ENCODE assay signal across 17 mouse cellular contexts in genomic region chr16:38700392-38701162, GRCm38 (mm10). TPM values are rescaled to one million over a fixed set of nuclear protein-coding genes. Genes with fewer than 3 reads are reported as not detected.
A peak's percentile ranks its signal among the peaks of the same experiment; 100 is the strongest.
DNase-seq lines count a peak whose midpoint lies in the region; TF ChIP-seq lines count a peak whose summit lies in the region.
"Had no signal": no experiment of that assay in that cellular context is flagged by ENCODE, and none has a peak within 500 bp of the region (broad histone marks: within the 10 kb centered on the region; RNA-seq: fewer than 3 reads in every experiment).

No protein-coding gene starts in this region.

- no peaks in the 10 kb centered on the region for H3K9me3 ChIP-seq in limb, embryonic 10.5 days (replicated peaks)
- H3K9me3 ChIP-seq: forebrain, embryonic 15.5 days; G1E; lung, embryonic 15.5 days; neural tube, embryonic 13.5 days had no signal

- peak overlapping the region; percentile 46 for H3K4me3 ChIP-seq in gastrocnemius, adult 2 months
- no peak overlapping the region for H3K4me3 ChIP-seq in testis, adult 2 months (ENCODE audit: control insufficient read depth, low read depth, low read length)
- no peak overlapping the region for H3K4me3 ChIP-seq in limb, embryonic 10.5 days
- no peak overlapping the region for H3K4me3 ChIP-seq in cerebellum, adult 2 months (replicated peaks; ENCODE audit: insufficient read depth, low read depth, low read length)
- no peak overlapping the region for H3K4me3 ChIP-seq in kidney, adult 2 months (ENCODE audit: insufficient read depth, low read depth, low read length)
- H3K4me3 ChIP-seq: forebrain, embryonic 15.5 days; lung, embryonic 15.5 days; neural tube, embryonic 13.5 days had no signal

- no peaks in the 10 kb centered on the region for H3K27me3 ChIP-seq in testis, adult 2 months (ENCODE audit: control insufficient read depth, insufficient read depth, low read length)
- no peaks in the 10 kb centered on the region for H3K27me3 ChIP-seq in limb, embryonic 10.5 days (ENCODE audit: low read depth, poor library complexity, severe bottlenecking)
- no peaks in the 10 kb centered on the region for H3K27me3 ChIP-seq in cerebellum, adult 2 months (ENCODE audit: control insufficient read depth, insufficient read depth, low read length)
- H3K27me3 ChIP-seq in kidney, adult 2 months (replicated peaks; ENCODE audit: control insufficient read depth, insufficient read depth, low read length) = no peaks in the 10 kb centered on the region
- H3K27me3 ChIP-seq: forebrain, embryonic 15.5 days; lung, embryonic 15.5 days; neural tube, embryonic 13.5 days had no signal

- WGBS in limb, embryonic 10.5 days = 86% methylated on average over 16 of the region's 16 CpGs
- WGBS in cerebellum, adult 2 months = 77% methylated on average over 16 of the region's 16 CpGs
- WGBS in kidney, adult 2 months = 74% methylated on average over 16 of the region's 16 CpGs

- TF ChIP-seq CTCF in gastrocnemius, adult 2 months (IDR thresholded peaks at IDR 0.05) = no peak
- no peak for TF ChIP-seq CTCF in testis, adult 2 months (IDR thresholded peaks at IDR 0.05; ENCODE audit: control insufficient read depth, insufficient read depth, insufficient replicate concordance, low read depth, low read length)
- no peak for TF ChIP-seq CTCF in cerebellum, adult 2 months (IDR thresholded peaks at IDR 0.05; ENCODE audit: borderline replicate concordance, insufficient read depth, low read depth, low read length)
- no peak for TF ChIP-seq CTCF in kidney, adult 2 months (conservative IDR thresholded peaks at IDR 0.05; ENCODE audit: insufficient read depth, insufficient read length, low read depth, low read length)

- peak overlapping the region; percentile 40 for H3K27ac ChIP-seq in gastrocnemius, adult 2 months
- no peak overlapping the region for H3K27ac ChIP-seq in testis, adult 2 months (ENCODE audit: control insufficient read depth, insufficient read depth, low read depth, low read length)
- H3K27ac ChIP-seq in limb, embryonic 10.5 days = peak overlapping the region; percentile 58; the same call in 1 of the 2 replicates
- no peak overlapping the region for H3K27ac ChIP-seq in cerebellum, adult 2 months (ENCODE audit: insufficient read depth, low read length)
- H3K27ac ChIP-seq in kidney, adult 2 months (ENCODE audit: insufficient read depth, low read depth, low read length) = no peak overlapping the region

- peaks cover 2% of the 10 kb centered on the region; the same call in 1 of the 2 replicates for H3K4me1 ChIP-seq in testis, adult 2 months (ENCODE audit: control insufficient read depth, insufficient read depth, low read length)
- peaks cover 30% of the 10 kb centered on the region for H3K4me1 ChIP-seq in limb, embryonic 10.5 days
- no peaks in the 10 kb centered on the region for H3K4me1 ChIP-seq in cerebellum, adult 2 months (ENCODE audit: control insufficient read depth, insufficient read depth, low read length)
- no peaks in the 10 kb centered on the region for H3K4me1 ChIP-seq in kidney, adult 2 months (ENCODE audit: control insufficient read depth, insufficient read depth, low read length)

- intact Hi-C loops in gastrocnemius, adult 2 months (cut with DNase I) = loop anchor here (10.0 kb wide), 1 partner anchor 66 kb away; no protein-coding TSS in a partner anchor
- intact Hi-C loops in gastrocnemius, postnatal 36 days (cut with DNase I) = loop anchor here (10.0 kb wide), 1 partner anchor 66 kb away; no protein-coding TSS in a partner anchor

- H3K36me3 ChIP-seq in testis, adult 2 months (ENCODE audit: control insufficient read depth, insufficient read depth, low read length) = no peaks in the 10 kb centered on the region
- H3K36me3 ChIP-seq in limb, embryonic 10.5 days = no peaks in the 10 kb centered on the region
- H3K36me3 ChIP-seq in kidney, adult 2 months (ENCODE audit: control insufficient read depth, insufficient read depth, low read length) = no peaks in the 10 kb centered on the region
- H3K36me3 ChIP-seq: forebrain, embryonic 15.5 days; G1E; neural tube, embryonic 13.5 days had no signal

- TF ChIP-seq POLR2A in testis, adult 2 months (IDR thresholded peaks at IDR 0.05; ENCODE audit: control insufficient read depth, low read depth, low read length) = 0 out of 2 replicates have a peak, but pooled peaks have one; percentile 17
- TF ChIP-seq POLR2A in cerebellum, adult 2 months (IDR thresholded peaks at IDR 0.05; ENCODE audit: borderline replicate concordance, insufficient read depth, low read length) = no peak
- no peak for TF ChIP-seq POLR2A in kidney, adult 2 months (IDR thresholded peaks at IDR 0.05; ENCODE audit: low read depth, low read length)

- peak; percentile 34 for DNase-seq in gastrocnemius, adult 2 months
- DNase-seq in gastrocnemius, postnatal 36 days = no peak
- no peak for DNase-seq in testis, postnatal 10 days (ENCODE audit: low spot score)
- no peak for DNase-seq in limb, embryonic 10.5 days (ENCODE audit: low spot score)
- DNase-seq in cerebellum, adult 2 months = no peak
- no peak for DNase-seq in kidney, adult 2 months
- DNase-seq in frontal cortex, postnatal 10 days (ENCODE audit: low spot score in 2 of 2) = no peak
- DNase-seq: B cell, adult 2 months; cerebellum, postnatal 36 days; kidney, postnatal 10 days; retina, postnatal 1 day; thymus, adult 2 months had no signal

RNA-seq across cellular contexts. Expression of gene Arhgap31, which starts 12.5 kb away (rescaled TPM):
- 10 to 100 TPM; 11.9 to 18.6 TPM for total RNA-seq in gastrocnemius, adult 2 months (2021)
- 10 to 100 TPM; 12.3 to 12.4 TPM for total RNA-seq in gastrocnemius, postnatal 36 days (2021)
- 1.9 and 2.6 TPM in 2 replicates for polyA plus RNA-seq in testis, adult 2 months (2012; rRNA removed)
- 6.3 and 6.7 TPM in 2 replicates for polyA plus RNA-seq in limb, embryonic 10.5 days (2016; fragmentation: Nextera tagmentation; extraction: Ambion mirVana)
- polyA plus RNA-seq in cerebellum, adult 2 months (2012; rRNA removed) = 17.3 and 17.8 TPM in 2 replicates
- 5.8 and 6.9 TPM in 2 replicates for polyA plus RNA-seq in kidney, adult 2 months (2012; rRNA removed)

RNA-seq across cellular contexts. Expression of gene B4galt4, which starts 41.5 kb away (rescaled TPM):
- total RNA-seq in gastrocnemius, adult 2 months (2021) = 1 to 10 TPM; 3.3 to 7.0 TPM
- 1 to 10 TPM; 3.8 to 4.4 TPM for total RNA-seq in gastrocnemius, postnatal 36 days (2021)
- 0.72 and 0.91 TPM in 2 replicates for polyA plus RNA-seq in testis, adult 2 months (2012; rRNA removed)
- polyA plus RNA-seq in limb, embryonic 10.5 days (2016; fragmentation: Nextera tagmentation; extraction: Ambion mirVana) = 19.2 and 23.0 TPM in 2 replicates
- polyA plus RNA-seq in cerebellum, adult 2 months (2012; rRNA removed) = 18.0 and 19.9 TPM in 2 replicates
- 5.0 and 5.4 TPM in 2 replicates for polyA plus RNA-seq in kidney, adult 2 months (2012; rRNA removed)
- total RNA-seq: G1E had no signal
- polyA plus RNA-seq: G1E had no signal

Comparison
In these comparisons a context has a peak if more than half of its experiments do, and no peak if none do; other contexts are left out.
1. H3K27ac ChIP-seq: peak in gastrocnemius, adult 2 months (single experiment) and limb, embryonic 10.5 days (single experiment); none in testis, adult 2 months (single experiment), cerebellum, adult 2 months (single experiment) and kidney, adult 2 months (single experiment).